Mouse (Mus musculus) brain, adult 2 months (tissue): ENCODE data around the gene Cps1.

Experiments
- DNase-seq: peaks from one replicate; pipeline ENCODE4 v3.0.0; 2011; ENCODE audit warnings: low read depth, low spot score

Cps1 gene

DNA sequence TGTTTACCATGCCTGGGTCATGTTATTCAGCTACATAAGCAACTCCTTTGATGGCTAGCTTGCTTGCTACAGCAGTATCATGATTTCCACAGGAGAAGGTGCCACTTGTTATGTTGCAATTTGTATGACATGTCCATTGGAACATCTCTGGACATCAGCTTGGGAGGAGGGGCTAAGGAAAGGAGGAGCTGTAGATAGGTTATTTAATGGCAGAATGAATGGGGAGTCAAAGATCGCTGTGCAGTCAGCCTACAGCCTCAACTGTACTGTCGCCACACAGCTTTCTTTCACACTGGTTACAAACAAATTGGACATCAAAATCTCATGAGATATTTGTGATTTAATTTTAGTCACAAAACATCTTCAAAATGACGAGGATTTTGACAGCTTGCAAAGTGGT lies at the start of gene Cps1:
Gene Cps1, plus strand, starts transcription at position 230 of the 400 bp plus-strand sequence.
- DNase-seq = no peak

DNA sequence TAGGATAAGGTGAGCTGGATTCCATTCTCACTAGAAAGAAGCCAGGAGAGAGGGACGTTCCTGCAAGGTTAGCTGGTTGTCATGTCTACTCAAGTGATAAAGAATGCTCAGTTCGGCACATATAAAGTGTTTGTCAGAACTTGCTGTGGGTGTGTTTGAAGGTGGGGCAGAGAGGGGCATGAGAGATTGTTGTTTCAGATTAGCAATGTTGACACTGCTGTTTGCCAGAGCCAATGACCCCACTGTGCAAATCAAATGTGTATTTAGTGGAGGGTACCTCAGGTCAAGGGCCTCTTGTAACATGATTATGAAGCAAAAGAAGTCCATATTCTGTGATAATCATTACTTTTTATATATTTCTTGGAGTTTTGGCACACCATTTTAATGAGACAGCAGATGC lies 45.1 kb upstream of the Cps1 start:
- no peak for DNase-seq

DNA sequence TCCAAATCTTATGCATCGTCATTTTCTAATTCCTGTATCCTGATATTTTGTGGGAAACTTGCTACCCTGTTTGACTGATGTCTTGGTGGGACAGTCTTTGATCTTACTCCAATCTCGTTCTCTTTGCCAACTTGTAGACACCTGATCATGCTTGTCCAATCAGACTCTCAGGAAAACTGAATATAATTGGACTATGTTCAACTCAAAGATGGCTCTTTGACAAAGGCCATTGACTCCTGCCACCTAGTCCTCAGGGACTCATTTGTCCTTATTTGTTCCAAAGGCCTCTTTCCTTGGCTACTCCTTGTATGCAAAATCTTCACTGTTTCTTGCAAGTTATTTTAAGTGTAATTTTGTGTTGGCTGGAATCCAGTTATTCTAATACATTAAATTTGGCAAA lies 44.2 kb upstream of the Cps1 start:
- no peak for DNase-seq

DNA sequence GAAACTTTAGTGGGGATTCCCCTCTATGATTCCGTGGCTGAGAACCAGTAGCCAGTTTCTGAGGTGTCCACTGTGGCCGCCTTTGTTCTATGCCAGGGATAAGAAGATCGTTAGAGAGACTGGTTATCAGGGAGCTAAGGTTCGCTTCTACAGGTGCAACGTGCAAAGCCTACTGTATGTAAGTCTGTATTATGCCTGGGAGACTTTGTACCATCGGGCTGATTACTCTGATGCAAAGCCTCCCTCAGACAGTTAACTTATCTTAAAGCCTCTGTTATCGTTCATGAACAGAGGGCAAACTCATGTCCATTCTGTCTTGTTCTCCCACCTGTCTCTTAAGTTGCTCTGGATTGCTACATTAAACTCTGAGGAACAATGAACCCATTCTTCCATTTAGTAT lies 43.7 kb upstream of the Cps1 start:
- no peak for DNase-seq

DNA sequence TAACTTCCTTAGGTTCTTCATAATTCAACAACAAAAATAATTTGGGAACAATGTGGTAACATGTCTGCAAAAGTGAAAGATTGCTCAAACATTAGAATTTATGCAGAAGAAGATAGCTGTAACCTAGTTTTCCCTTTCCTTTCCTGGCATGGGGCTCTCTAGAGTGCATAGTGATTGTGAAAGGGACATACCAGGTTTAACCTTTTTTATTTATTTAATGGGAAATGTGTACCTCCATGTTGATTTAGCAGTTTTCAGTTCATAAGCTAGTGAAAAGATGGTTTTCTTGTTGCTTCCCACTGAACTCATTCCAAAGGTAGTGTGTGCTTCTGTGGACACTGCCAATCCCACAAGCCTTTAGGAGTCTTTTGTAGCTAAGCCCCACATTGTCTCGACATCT lies 30.4 kb upstream of the Cps1 start:
- no peak for DNase-seq

DNA sequence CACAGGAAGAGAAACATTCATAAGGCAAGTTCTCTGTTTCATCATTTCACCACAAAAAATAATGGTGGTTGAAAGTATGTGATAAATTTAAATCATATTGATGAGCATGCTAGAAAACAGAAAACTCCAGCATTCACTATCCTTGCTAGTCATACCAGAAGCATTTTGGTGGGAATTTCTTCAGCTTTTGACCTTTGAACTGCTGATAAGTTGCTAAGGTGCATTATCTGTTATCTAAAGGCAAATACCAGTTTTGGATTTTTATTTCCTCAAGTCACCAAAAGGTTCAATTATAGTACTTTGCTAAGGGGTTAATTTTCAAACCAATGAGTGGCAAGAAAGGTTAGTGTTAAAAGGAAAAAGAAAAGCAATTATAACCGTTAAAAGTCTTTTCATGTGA lies 23.6 kb upstream of the Cps1 start:
- no peak for DNase-seq

DNA sequence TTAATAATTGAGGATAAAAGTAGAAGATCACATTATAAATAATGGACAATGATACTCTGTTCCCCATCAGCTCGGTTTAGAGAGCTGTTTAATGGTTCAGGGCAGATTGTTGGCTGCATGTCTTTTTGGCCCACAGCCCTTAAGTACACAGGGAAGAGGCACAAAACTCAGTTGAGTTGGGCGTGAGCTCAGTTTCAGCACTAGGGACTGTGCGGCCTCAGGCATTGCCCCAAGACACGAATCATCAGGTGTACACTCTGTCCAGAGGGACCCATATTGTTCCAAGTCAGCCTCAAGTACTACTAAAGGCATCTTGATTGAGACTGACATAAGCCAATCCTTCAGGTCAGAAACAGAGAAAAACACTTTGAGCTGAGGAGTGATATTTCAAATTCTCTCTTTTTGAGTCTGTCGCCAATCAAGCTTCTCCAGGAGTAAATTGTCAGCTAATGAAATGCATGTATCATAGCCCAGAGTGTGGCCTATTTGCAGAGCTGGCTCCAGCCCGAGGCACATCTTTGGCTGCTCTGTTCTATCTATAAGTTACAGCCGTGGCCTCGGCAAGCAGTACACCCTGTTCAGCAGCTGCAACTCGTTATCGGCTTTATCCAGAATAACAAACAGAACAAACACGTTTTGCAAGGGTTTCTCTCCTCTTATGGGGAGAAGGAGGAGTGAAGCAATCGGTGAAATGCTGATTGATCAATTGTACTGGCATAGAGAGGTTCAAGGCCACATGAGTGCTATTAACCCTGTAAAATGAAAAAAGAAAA lies 19.2 kb upstream of the Cps1 start:
- DNase-seq = peak; percentile 38

DNA sequence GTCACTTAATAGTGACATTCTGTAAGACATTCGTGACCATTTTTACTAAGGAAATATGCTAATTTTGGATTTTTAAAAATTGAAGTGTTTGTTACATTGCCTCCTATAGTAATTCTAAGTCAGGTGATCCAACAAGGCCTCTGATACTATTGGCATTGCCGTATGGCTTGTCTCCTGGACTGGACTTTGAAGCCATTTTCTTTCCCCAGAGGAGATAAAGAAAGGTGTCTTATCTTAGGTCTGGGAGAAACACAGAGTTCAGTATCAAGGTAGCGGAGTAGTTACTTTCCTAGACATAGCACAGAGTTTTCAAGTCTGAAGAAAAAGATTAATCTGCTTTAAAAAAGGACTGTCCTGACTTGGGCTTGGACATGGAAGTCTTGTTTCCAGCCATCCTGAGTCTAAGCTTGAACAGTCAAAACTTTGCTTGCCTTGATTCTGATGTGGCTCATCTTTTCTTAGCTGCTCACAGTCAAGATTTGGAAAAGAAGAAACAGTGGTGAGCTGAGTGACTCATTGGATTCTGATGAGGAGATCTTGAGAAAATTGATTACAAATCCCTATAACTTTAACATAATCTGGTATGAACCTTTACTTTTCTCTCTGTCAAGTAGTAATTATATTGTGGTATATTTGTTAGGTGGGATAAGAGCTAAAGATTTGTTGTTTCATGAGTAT lies 11.1 kb upstream of the Cps1 start:
- DNase-seq = no peak

DNA sequence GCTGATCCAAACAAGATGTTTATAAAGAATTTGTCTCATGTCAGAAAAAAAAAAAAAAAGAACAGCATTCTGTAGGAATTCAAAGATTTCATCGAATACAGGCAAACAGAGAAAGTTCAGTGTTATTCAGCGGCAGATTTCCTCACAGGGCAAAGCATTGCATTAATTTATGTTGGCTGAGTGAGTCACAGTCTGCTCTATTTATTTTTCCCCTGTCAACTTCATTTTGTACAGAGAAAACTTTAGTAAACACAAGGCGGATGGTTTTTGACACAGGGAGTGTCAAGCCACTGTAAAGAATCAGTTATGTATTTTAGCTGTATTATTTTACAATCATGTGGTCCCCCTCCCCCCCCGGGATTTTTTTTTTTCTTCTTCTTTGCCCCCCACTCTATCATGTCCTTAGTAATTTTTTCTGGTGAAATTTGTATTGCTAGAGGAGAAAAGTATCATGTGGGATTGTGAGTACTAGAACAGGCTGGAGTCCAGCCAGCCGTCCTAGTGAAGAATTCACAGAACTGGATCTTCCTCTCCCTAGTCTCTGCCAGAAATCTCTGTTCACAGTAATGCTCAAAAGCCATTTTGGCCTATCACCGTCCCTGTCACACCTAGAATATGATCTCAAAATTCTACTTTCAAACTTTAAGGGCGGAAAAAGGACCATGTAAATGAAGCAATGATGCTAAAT lies 9.3 kb upstream of the Cps1 start:
- peak; percentile 4 for DNase-seq

DNA sequence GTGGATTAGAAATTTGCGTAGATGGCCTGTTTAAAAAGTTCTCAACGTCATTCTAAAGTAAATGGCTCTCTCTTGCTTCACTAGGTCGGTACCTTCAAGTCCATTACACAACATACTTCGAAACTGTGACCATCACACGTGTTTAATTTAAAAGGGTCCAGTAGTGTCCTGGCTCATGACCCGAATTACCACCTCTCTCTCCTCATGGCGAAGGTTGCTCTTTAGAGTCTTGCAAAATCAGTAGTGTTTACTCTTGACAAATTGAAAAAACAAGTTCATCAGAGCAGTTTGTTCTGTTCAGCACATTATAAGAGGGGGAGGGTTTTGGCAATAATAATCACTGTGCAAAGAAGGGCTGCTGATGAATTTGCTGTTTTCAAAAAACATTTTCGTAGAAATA lies 6.3 kb upstream of the Cps1 start:
- no peak for DNase-seq

DNA sequence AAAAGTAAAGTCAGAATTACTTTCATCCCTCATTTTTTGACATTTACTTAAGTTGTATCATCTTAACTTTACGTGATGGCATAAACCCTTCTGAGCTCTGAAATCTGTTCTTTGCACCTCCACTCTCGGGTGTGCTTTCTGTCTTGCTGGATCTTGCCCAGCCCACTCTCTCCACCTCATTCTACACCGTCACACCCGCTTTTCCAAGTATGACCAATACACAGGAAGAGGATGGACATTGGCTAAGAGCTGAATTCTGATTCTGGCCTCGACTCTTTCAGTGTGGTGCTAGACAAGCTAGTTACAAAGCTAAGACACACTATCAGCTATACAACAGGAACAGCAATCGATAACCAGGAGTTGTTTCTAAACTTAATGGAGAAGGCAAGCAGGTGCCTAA lies 5.0 kb upstream of the Cps1 start:
- DNase-seq = no peak

DNA sequence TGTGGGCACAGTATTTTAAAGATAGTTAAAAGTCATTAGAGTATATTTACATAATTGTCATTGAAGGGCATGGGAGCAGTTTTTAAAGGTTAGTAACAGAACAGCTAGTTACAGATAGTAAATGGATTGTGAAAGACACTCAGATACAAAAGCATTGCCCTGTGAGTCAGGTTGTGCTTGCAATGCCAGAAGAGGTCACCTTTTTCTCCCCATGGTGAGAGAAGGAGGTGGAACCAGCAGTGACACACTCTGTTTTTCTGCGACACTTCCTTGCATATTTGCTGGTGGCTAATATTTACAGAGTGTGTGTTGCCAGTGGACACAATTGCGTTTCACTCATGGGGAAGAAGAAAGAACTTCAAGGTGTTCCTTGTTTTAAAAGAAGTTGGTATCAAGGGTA lies 2.6 kb downstream of the Cps1 start:
- no peak for DNase-seq

DNA sequence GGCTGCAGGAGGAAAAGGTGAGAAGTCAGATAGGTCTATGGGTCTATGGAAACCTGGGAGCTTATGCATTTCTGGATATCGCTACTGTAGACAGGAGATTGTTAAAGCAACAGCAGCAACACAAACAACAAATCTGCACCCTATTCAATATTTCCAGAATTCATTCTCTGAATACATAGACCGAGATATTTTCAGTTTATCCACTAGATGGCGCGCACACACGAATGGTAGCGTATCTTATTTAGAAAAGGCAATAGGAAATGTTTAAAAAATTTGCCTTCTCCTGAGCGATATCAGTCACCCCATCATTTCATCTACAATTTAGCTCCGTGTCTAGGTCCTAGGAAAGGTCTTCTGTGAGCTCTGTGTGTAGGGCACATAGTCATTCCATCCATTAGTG lies 21.1 kb downstream of the Cps1 start:
- peak; percentile 47 for DNase-seq

DNA sequence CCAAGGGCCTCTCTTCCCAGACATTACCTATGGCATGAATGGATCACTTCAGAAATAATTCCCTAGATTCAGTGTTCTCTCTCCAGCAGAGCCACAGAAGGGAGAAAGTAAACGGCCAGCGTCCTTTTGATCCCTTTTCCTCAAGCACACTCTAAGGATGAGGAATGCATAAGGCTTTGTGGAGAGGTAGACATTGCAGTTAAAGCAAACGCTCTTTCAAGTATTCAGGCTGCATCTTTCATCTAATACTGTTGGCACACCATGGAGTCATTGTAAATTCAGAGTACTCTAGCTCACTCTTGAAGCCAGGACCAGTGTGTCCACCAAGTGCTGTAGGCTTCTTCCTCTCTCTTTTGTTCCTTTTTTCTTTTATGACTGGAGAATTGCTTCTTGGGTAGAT lies 28.4 kb downstream of the Cps1 start:
- no peak for DNase-seq

DNA sequence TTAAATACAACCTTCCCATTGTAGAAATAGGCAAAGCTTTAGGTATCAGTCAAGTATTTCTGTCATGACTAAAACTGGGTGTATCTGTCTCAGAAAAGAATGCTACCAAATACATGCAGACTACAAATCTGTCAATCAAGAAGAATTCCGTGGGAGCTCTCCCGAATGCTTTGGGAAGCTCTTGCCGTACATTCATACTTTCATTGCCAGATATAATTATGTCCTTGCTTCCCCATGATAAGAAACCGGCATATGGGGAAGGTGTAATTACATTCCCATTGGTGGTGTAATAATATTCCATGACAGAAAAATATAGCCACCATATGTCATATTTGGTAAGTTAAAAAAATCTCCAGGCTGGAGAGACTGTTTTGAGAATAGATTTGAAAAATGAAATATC lies 44.5 kb downstream of the Cps1 start:
- peak; percentile 43 for DNase-seq

DNA sequence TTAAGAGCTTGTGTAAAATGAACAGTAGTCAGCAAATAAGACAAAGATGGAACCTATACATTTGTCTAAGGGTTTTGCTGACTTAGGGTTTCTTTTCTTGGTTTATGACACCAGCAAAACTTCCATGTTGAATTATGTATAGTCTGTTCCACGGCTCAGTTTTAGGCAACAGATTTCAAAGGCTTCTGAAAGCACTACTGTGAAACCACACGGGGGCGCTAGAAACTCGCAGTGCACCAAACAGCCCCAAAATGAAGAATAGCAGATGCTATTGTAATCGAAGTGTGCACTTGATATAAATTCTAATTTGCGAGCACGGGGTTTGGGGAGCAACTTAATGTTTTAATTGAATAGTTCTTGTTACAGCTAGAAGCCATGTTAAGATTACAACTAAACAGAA lies 58.3 kb downstream of the Cps1 start:
- peak; percentile 80 for DNase-seq

DNA sequence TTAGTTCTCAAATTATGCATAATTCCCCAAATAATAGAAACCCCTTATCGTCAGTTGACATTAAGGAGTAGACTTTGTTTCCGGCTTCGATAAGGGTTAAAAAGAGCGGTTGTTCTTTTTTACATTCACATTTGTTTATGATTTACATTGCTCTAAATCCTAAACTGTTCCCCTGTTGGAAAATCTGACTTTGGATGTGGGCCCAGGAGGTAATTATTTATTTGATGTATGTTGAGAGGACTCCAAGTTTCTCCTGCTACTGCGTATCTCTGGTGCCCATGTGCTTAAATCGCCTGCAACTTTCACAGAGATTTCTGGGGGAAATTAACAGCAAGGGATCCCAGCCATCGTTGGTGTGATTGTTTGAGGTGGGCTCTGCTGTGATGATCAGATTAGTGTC lies 59.4 kb downstream of the Cps1 start:
- no peak for DNase-seq

DNA sequence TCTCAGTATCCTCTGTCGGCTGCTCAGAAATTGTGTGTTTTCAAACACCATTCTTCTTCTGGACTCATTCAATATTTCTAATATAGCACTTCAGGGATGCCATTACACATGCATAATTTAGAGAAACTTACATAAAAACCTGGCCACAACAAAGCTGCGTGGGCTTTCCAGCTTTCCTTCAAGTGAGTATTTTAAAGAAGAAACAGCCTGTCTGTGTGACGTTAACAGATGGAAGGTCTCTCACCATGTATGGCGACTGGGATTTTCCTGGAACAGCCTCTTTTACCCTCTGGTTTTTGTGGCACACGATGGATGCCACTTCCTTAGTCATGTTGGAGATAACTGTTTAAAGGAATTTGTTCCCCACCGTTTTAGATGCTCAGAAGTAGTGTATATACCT lies 60.7 kb downstream of the Cps1 start:
- peak; percentile 79 for DNase-seq

DNA sequence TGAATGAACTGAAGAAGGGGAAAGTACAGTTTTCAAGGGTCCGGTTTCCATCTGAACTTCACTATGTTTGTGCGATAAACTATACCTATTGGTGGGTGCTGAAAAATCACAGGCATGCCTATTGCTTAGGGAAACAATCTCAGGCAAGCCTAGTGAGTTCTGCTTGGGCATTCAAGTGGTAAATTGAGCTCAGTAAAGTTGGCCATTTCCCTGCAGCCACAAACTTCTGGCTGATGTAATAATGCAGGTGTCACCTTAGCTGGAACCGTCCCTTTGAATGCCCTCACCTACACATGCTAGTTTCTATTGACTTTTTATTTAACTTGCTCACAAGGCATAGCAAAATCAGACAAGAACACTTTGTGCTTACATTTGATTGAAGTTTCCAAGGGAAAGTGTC lies 61.3 kb downstream of the Cps1 start:
- DNase-seq = no peak

DNA sequence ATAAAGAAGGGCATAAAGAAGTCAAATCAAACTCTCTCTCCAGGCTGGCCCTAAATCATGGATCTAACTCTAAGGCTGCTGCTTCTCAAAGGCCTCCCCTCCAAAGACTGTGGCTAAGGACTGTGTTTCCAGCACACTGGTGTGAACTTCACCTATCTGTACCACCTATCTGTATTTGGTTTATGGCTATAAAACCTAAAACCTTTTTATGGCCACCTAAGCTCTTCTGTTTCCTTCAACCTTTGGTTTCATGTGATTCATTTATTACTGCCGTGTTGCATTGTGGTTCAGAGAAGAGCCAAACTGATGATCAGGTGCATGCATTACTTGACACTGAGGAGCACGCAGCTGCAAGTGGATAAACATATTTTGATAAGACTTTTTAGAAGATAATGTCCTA lies 74.5 kb downstream of the Cps1 start:
- DNase-seq = no peak

DNA sequence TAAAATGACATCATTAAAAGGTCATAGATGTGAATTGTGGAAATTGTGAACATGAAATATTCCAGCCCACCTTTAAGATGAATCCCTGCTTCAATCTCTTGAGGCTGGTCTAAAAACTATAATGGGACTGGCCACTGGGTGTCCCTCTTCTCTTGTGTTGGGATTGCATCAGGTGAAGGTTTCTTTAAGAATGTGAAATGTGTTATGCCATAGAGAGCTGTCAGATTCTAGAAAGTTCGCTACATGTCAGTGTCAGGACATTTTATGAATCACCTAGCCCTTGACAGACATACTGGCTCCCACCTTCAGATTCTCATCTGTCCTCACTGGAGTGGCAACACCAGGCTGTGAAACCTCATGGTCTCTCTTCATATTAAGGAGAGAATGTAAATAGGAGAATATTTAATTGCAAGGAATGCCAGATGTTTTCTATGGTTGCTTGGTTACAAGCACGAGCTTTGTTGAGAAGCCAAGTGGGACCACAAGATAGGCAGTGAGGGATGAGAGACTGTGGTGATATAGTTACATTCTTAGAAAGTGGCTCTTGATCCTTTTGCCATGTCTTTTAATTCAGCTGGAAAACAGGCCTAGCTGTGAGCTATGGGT lies 95.6 kb downstream of the Cps1 start:
- peak; percentile 66 for DNase-seq

DNA sequence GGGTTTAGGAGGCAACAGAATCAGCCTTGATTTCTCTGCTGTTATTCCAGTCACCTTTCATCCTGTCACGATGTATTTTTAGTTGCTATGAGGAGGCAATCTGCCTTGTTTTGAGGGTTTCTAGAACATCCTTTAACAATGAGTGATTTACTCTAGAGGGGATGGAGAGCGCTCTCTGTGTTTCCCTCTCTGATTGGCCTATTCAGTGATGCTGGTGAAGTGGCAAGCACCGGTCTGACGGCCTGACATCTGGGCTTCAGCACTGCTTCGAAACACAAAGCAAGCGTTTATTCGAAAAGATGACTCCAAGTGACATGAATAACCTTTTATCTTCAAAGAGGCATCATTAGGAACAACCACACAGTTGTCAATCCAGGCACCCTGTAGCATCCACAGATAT lies 100.8 kb downstream of the Cps1 start:
- DNase-seq = peak; percentile 78

DNA sequence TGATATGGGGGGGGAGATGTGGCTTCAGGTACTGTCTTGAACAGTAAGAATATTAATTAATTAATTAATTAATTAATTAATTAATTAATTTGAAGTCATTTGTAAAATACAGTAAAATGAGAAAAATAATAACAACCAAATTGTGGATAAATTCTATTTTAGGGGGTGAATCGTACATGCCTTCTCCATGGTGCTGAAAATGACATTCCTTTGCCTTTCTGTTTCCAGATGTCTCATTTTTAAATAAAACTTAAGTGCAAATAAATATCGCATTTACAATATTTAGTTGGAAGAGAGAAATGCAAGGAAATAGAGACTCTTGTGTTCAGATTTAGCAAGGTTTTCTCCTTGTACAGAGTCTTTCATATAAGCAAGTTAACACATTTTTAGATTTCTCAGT lies 112.0 kb downstream of the Cps1 start:
- DNase-seq = no peak
